ENCODE assay signal across 13 mouse cellular contexts in genomic region chr4:124964912-124965599, GRCm38 (mm10). TPM values are rescaled to one million over a fixed set of nuclear protein-coding genes. Genes with fewer than 3 reads are reported as not detected.
DNase-seq lines count a peak whose midpoint lies in the region; ATAC-seq and TF ChIP-seq lines count a peak whose summit lies in the region.
"Had no signal": no experiment of that assay in that cellular context is flagged by ENCODE, and none has a peak within 500 bp of the region (broad histone marks: within the 10 kb centered on the region; RNA-seq: fewer than 3 reads in every experiment).

No protein-coding gene starts in this region.

- H3K36me3 ChIP-seq in kidney, embryonic 15.5 days = no peaks in the 10 kb centered on the region
- H3K36me3 ChIP-seq in hindbrain, embryonic 12.5 days = no peaks in the 10 kb centered on the region
- no peaks in the 10 kb centered on the region for H3K36me3 ChIP-seq in liver, postnatal 0 days (replicated peaks; ENCODE audit: insufficient read depth, low read length)
- H3K36me3 ChIP-seq: heart, embryonic 15.5 days; stomach, embryonic 15.5 days had no signal

- H3K4me3 ChIP-seq in kidney, embryonic 15.5 days (replicated peaks) = no peak overlapping the region
- no peak overlapping the region for H3K4me3 ChIP-seq in hindbrain, embryonic 12.5 days
- H3K4me3 ChIP-seq in liver, postnatal 0 days (ENCODE audit: low read depth, low read length) = no peak overlapping the region
- H3K4me3 ChIP-seq: heart, embryonic 15.5 days; stomach, embryonic 15.5 days had no signal

- no peak overlapping the region for H3K4me2 ChIP-seq in kidney, embryonic 15.5 days
- H3K4me2 ChIP-seq in hindbrain, embryonic 12.5 days (replicated peaks) = no peak overlapping the region
- no peak overlapping the region for H3K4me2 ChIP-seq in liver, postnatal 0 days (ENCODE audit: low read depth, low read length)
- H3K4me2 ChIP-seq: heart, embryonic 15.5 days; stomach, embryonic 15.5 days had no signal

- ATAC-seq in kidney, embryonic 15.5 days (replicated peaks; ENCODE audit: low FRiP score) = peak; percentile 52
- ATAC-seq in hindbrain, embryonic 12.5 days (ENCODE audit: low FRiP score) = peak; percentile 19; the same call in 1 of the 2 replicates
- ATAC-seq in CD4-positive, CD25-positive, alpha-beta regulatory T cell, adult 4 months = no peak
- ATAC-seq in liver, postnatal 0 days = no peak
- ATAC-seq: inflammation-experienced regulatory T-cells, adult 6 months; lung, postnatal 0 days had no signal

- DNase-seq in kidney, adult 8-10 months = no peak
- DNase-seq in embryo, embryonic 9.5 days (ENCODE audit: extremely low spot score) = peak; percentile 79
- DNase-seq in retina, embryonic 14.5 days (ENCODE audit: low spot score) = peak; percentile 57
- DNase-seq in liver, postnatal 0 days = no peak
- DNase-seq: adrenal gland, postnatal 14 days; gastrocnemius, postnatal 36 days had no signal

- peaks cover 10% of the 10 kb centered on the region for H3K4me1 ChIP-seq in kidney, embryonic 15.5 days
- peaks cover 17% of the 10 kb centered on the region for H3K4me1 ChIP-seq in hindbrain, embryonic 12.5 days
- no peaks in the 10 kb centered on the region for H3K4me1 ChIP-seq in liver, postnatal 0 days (ENCODE audit: insufficient read depth)
- H3K4me1 ChIP-seq: heart, embryonic 15.5 days; stomach, embryonic 15.5 days had no signal

- no peak overlapping the region for H3K9ac ChIP-seq in kidney, embryonic 15.5 days
- peak overlapping the region; percentile 33; the same call in 1 of the 2 replicates for H3K9ac ChIP-seq in hindbrain, embryonic 12.5 days
- H3K9ac ChIP-seq in liver, postnatal 0 days (replicated peaks) = no peak overlapping the region
- H3K9ac ChIP-seq: heart, embryonic 15.5 days; stomach, embryonic 15.5 days had no signal

- H3K27me3 ChIP-seq in kidney, embryonic 15.5 days = 0 out of 2 replicates have a peak, but pooled peaks cover 8% of the 10 kb centered on the region
- no peaks in the 10 kb centered on the region for H3K27me3 ChIP-seq in hindbrain, embryonic 12.5 days
- H3K27me3 ChIP-seq in liver, postnatal 0 days (ENCODE audit: insufficient read depth, low read length) = no peaks in the 10 kb centered on the region
- H3K27me3 ChIP-seq: stomach, embryonic 15.5 days had no signal

- TF ChIP-seq EP300 in liver, postnatal 0 days (IDR thresholded peaks at IDR 0.05; ENCODE audit: low read depth) = no peak

- TF ChIP-seq CTCF in liver, postnatal 0 days (IDR thresholded peaks at IDR 0.05; ENCODE audit: low read depth) = no peak

- WGBS in kidney, embryonic 15.5 days = 17% methylated on average over 8 of the region's 8 CpGs
- WGBS in hindbrain, embryonic 12.5 days = 4% methylated on average over 8 of the region's 8 CpGs
- 42% methylated on average over 8 of the region's 8 CpGs for WGBS in liver, postnatal 0 days (ENCODE audit: insufficient replicate concordance)

- H3K27ac ChIP-seq in kidney, embryonic 15.5 days = no peak overlapping the region
- H3K27ac ChIP-seq in hindbrain, embryonic 12.5 days = peak overlapping the region; percentile 35; the same call in 1 of the 2 replicates
- H3K27ac ChIP-seq in liver, postnatal 0 days (ENCODE audit: low read depth) = no peak overlapping the region
- H3K27ac ChIP-seq: heart, embryonic 15.5 days; stomach, embryonic 15.5 days had no signal

- no peaks in the 10 kb centered on the region for H3K9me3 ChIP-seq in kidney, embryonic 15.5 days (replicated peaks)
- H3K9me3 ChIP-seq in hindbrain, embryonic 12.5 days (replicated peaks) = no peaks in the 10 kb centered on the region
- H3K9me3 ChIP-seq in liver, postnatal 0 days (ENCODE audit: low read length) = no peaks in the 10 kb centered on the region
- H3K9me3 ChIP-seq: heart, embryonic 15.5 days; stomach, embryonic 15.5 days had no signal

RNA-seq across cellular contexts. Expression of gene Rspo1, which starts 21.2 kb away (rescaled TPM):
- 30.9 and 32.4 TPM in 2 replicates for polyA plus RNA-seq in kidney, embryonic 15.5 days (2015; fragmentation: Nextera tagmentation; extraction: Ambion mirVana)
- polyA plus RNA-seq in hindbrain, embryonic 12.5 days (2016; fragmentation: Nextera tagmentation; extraction: Ambion mirVana) = 7.0 and 9.1 TPM in 2 replicates
- not detected for polyA plus RNA-seq in CD4-positive, CD25-positive, alpha-beta regulatory T cell, adult 4 months (2017; shearing (Covaris generic))
- polyA plus RNA-seq in liver, postnatal 0 days (2015; fragmentation: Nextera tagmentation; extraction: Ambion mirVana) = 0.41 and 0.86 TPM in 2 replicates
- polyA plus RNA-seq: inflammation-experienced regulatory T-cells, adult 6 months had no signal

RNA-seq across cellular contexts. Expression of gene Cdca8, which starts 25.9 kb away (rescaled TPM):
- polyA plus RNA-seq in kidney, embryonic 15.5 days (2015; fragmentation: Nextera tagmentation; extraction: Ambion mirVana) = 149 and 151 TPM in 2 replicates
- polyA plus RNA-seq in hindbrain, embryonic 12.5 days (2016; fragmentation: Nextera tagmentation; extraction: Ambion mirVana) = 130 and 135 TPM in 2 replicates
- 10 to 100 TPM; 12.6 to 31.4 TPM for polyA plus RNA-seq in CD4-positive, CD25-positive, alpha-beta regulatory T cell, adult 4 months (2017; shearing (Covaris generic))
- polyA plus RNA-seq in liver, postnatal 0 days (2015; fragmentation: Nextera tagmentation; extraction: Ambion mirVana) = 49.5 and 56.3 TPM in 2 replicates

RNA-seq across cellular contexts. Expression of gene 9930104L06Rik, which starts 28.2 kb away (rescaled TPM):
- 12.6 and 12.7 TPM in 2 replicates for polyA plus RNA-seq in kidney, embryonic 15.5 days (2015; fragmentation: Nextera tagmentation; extraction: Ambion mirVana)
- polyA plus RNA-seq in hindbrain, embryonic 12.5 days (2016; fragmentation: Nextera tagmentation; extraction: Ambion mirVana) = 16.7 and 18.1 TPM in 2 replicates
- 10 to 100 TPM; 13.0 to 24.8 TPM for polyA plus RNA-seq in CD4-positive, CD25-positive, alpha-beta regulatory T cell, adult 4 months (2017; shearing (Covaris generic))
- 2.4 and 2.6 TPM in 2 replicates for polyA plus RNA-seq in liver, postnatal 0 days (2015; fragmentation: Nextera tagmentation; extraction: Ambion mirVana)

RNA-seq across cellular contexts. Expression of gene Gnl2, which starts 51.3 kb away (rescaled TPM):
- 83.7 and 91.0 TPM in 2 replicates for polyA plus RNA-seq in kidney, embryonic 15.5 days (2015; fragmentation: Nextera tagmentation; extraction: Ambion mirVana)
- polyA plus RNA-seq in hindbrain, embryonic 12.5 days (2016; fragmentation: Nextera tagmentation; extraction: Ambion mirVana) = 94.9 and 96.6 TPM in 2 replicates
- 10 to 100 TPM; 72.3 to 96.7 TPM for polyA plus RNA-seq in CD4-positive, CD25-positive, alpha-beta regulatory T cell, adult 4 months (2017; shearing (Covaris generic))
- 25.8 and 26.7 TPM in 2 replicates for polyA plus RNA-seq in liver, postnatal 0 days (2015; fragmentation: Nextera tagmentation; extraction: Ambion mirVana)

Comparison
In these comparisons a context has a peak if more than half of its experiments do, and no peak if none do; other contexts are left out.
1. ATAC-seq: peak in kidney, embryonic 15.5 days (single experiment) and hindbrain, embryonic 12.5 days (single experiment); none in CD4-positive, CD25-positive, alpha-beta regulatory T cell, adult 4 months (single experiment) and liver, postnatal 0 days (single experiment).
2. DNase-seq: peak in embryo, embryonic 9.5 days (single experiment) and retina, embryonic 14.5 days (single experiment); none in kidney, adult 8-10 months (0 of 2) and liver, postnatal 0 days (single experiment).